Mouse (Mus musculus) adrenal gland, adult 2 months (tissue): Measurements from ENCODE around the gene Hist1h2ak. TPM values are rescaled to one million over a fixed set of nuclear protein-coding genes. Genes with fewer than 3 reads are reported as not detected.
"Not testable (repeated sequence)": the region's sequence is repeated elsewhere in the genome, so short reads cannot be mapped to it uniquely, and the experiment has no call there.

Experiments
- DNase-seq: peaks from one replicate; pipeline ENCODE4 v3.0.0; 2021
- long read RNA-seq: library from polyadenylated mRNA; stranded (forward); transcript quantifications from one replicate; pipeline ENCODE4 v2.0.0, GENCODE M21; 2021
- polyA plus RNA-seq: library from polyadenylated mRNA; depleted of rRNA; stranded (reverse); fragments of >200 nt; gene quantifications from 2 replicates; pipeline ENCODE4 v1.2.3, GENCODE M21; 2012; rRNA removed
- total RNA-seq, 2 experiments: library from RNA; stranded (reverse); gene quantifications; 2 replicates each; pipeline ENCODE4 v1.2.3; 2021

The Hist1h2ak gene
- 10 to 100 TPM; 10.8 to 11.1 TPM for total RNA-seq
- polyA plus RNA-seq: 5.4 and 7.8 TPM in 2 replicates
- long read RNA-seq: 0 reads

GRCm38 (mm10) chr13:21753524-21754285 is at the start of gene Hist1h2ak, which contains the start of gene Hist1h2bn:
Gene Hist1h2ak (minus strand): TSS chr13:21753827.
Gene Hist1h2bn (plus strand): TSS chr13:21754123.
- DNase-seq: peak; percentile 84

- not testable (repeated sequence) for DNase-seq
Observed at GRCm38 (mm10) chr13:21803058-21803457, 49.4 kb upstream of the Hist1h2ak start.

GRCm38 (mm10) chr13:21797163-21797562 is 43.5 kb upstream of the Hist1h2ak start:
- DNase-seq: not testable (repeated sequence)

- no peak for DNase-seq
Observed at GRCm38 (mm10) chr13:21795584-21795983, 42.0 kb upstream of the Hist1h2ak start.

GRCm38 (mm10) chr13:21790601-21791283 is 37.1 kb upstream of the Hist1h2ak start:
- DNase-seq: peak; percentile 14

GRCm38 (mm10) chr13:21789925-21790324 is 36.3 kb upstream of the Hist1h2ak start:
- DNase-seq: no peak

GRCm38 (mm10) chr13:21787760-21788593 is 34.4 kb upstream of the Hist1h2ak start:
- no peak for DNase-seq

GRCm38 (mm10) chr13:21786899-21787629 is 33.4 kb upstream of the Hist1h2ak start, which contains the start of the genes Hist1h2an and Hist1h2bp:
Gene Hist1h2an (minus strand): TSS chr13:21787218.
Gene Hist1h2bp (plus strand): TSS chr13:21787461.
- DNase-seq: peak; percentile 92

GRCm38 (mm10) chr13:21786189-21786898 is 32.7 kb upstream of the Hist1h2ak start:
- DNase-seq: no peak

GRCm38 (mm10) chr13:21784311-21784710 is 30.7 kb upstream of the Hist1h2ak start:
- no peak for DNase-seq

GRCm38 (mm10) chr13:21783734-21784161 is 30.1 kb upstream of the Hist1h2ak start:
- no peak for DNase-seq

- peak; percentile 79 for DNase-seq
Observed at GRCm38 (mm10) chr13:21783255-21783617, 29.6 kb upstream of the Hist1h2ak start, which contains the start of gene Hist1h3i. Gene Hist1h3i (minus strand): TSS chr13:21783370.

GRCm38 (mm10) chr13:21782361-21783254 is 29.0 kb upstream of the Hist1h2ak start:
- peak; percentile 34 for DNase-seq

- no peak for DNase-seq
Observed at GRCm38 (mm10) chr13:21781639-21782038, 28.0 kb upstream of the Hist1h2ak start.

- DNase-seq: no peak
Observed at GRCm38 (mm10) chr13:21781021-21781555, 27.5 kb upstream of the Hist1h2ak start.

- peak; percentile 82 for DNase-seq
Observed at GRCm38 (mm10) chr13:21779767-21780731, 26.4 kb upstream of the Hist1h2ak start, which contains the start of gene Hist1h1b. Gene Hist1h1b (minus strand): TSS chr13:21780625.
